Mouse (Mus musculus) kidney, postnatal 0 days (tissue): ENCODE measurements around the gene Ube2l6. TPM values are rescaled to one million over a fixed set of nuclear protein-coding genes. Genes with fewer than 3 reads are reported as not detected.

Source experiments
- ATAC-seq: fragments of 200-750 bp; cut with Nextera tagmentation; replicated peaks from 2 replicates; pipeline ENCODE4 v1.8.0; 2017; ENCODE audit warnings: low read depth, moderate number of reproducible peaks, moderate TSS enrichment, moderate library complexity; ENCODE audit not compliant: low FRiP score
- DNase-seq: peaks from one replicate; pipeline ENCODE4 v3.0.0-alpha.2; 2016; ENCODE audit warnings: low spot score
- H3K27ac ChIP-seq: fragments of 300-500 bp; sonication (generic); 2 replicates; pipeline ENCODE4 v1.5.1; 2014; ENCODE audit warnings: mild to moderate bottlenecking
- H3K27me3 ChIP-seq: fragments of 300-500 bp; sonication (generic); 2 replicates; pipeline ENCODE4 v1.6.1; 2014; ENCODE audit warnings: low read length, mixed read lengths; ENCODE audit not compliant: insufficient read depth
- H3K36me3 ChIP-seq: fragments of 300-500 bp; sonication (generic); 2 replicates; pipeline ENCODE4 v1.6.1; 2014; ENCODE audit warnings: low read length, mixed read lengths; ENCODE audit not compliant: insufficient read depth
- H3K4me1 ChIP-seq: fragments of 300-500 bp; sonication (generic); replicated peaks from 2 replicates; pipeline ENCODE4 v1.6.1; 2014; ENCODE audit warnings: antibody characterized with exemption, low read length, mixed read lengths; ENCODE audit not compliant: insufficient read depth
- H3K4me2 ChIP-seq: fragments of 300-500 bp; sonication (generic); 2 replicates; pipeline ENCODE4 v1.6.1; 2014; ENCODE audit warnings: mild to moderate bottlenecking, low read length, moderate library complexity, mixed read lengths
- H3K4me3 ChIP-seq: fragments of 300-500 bp; sonication (generic); replicated peaks from 2 replicates; pipeline ENCODE4 v1.5.1; 2014; ENCODE audit warnings: low read depth, low read length
- H3K9ac ChIP-seq: fragments of 300-500 bp; sonication (generic); 2 replicates; pipeline ENCODE4 v1.6.1; 2014; ENCODE audit warnings: low read depth, low read length
- H3K9me3 ChIP-seq: fragments of 300-500 bp; sonication (generic); replicated peaks from 2 replicates; pipeline ENCODE4 v1.6.1; 2016; ENCODE audit warnings: low read length, inconsistent platforms, mixed read lengths
- CTCF ChIP-seq: IDR thresholded peaks from 2 replicates; pipeline ENCODE4 v1.5.1; 2016; ENCODE audit warnings: antibody characterized with exemption, low read depth, mild to moderate bottlenecking, moderate library complexity
- WGBS: fragments of 180-500 bp; shearing (Covaris S2); extraction: QIAGEN DNeasy Blood & Tissue Kit; methylation state at CpG from one replicate; pipeline ENCODE4 v1.1.7; 2014; 5-methylcytosine and 5-hydroxymethylcytosine counted together
- polyA plus RNA-seq: library from polyadenylated mRNA; unstranded; fragments of >200 nt; fragmentation: Nextera tagmentation; extraction: Ambion mirVana; gene quantifications from 2 replicates; pipeline ENCODE4 v1.2.1, GENCODE M21; 2015

The Ube2l6 gene
- polyA plus RNA-seq, 1 experiment from 2014 or later = 33.9 TPM

DNA sequence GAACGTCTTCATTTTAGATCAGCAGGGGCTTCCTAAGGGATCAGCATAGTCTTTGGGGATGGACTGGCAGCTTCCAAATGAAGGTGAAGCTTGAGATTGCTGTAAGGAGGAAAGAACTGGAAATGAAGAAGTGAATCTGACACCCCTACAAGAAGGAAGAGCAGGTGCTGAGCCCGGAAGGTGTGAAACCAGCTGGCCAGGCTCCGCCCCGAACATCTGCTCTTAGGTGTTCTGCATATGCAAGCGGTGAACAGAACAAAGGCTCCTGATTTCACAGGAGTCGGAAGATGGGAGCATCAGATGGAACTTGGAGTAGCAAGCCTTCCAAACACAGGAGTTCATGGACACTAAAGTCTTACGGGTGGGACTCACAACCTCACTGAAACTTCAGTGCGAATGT lies 38.5 kb downstream of the Ube2l6 start:
- H3K9me3 ChIP-seq = no peaks in the 10 kb centered on the region
- WGBS = 62% methylated on average over 8 of the region's 8 CpGs
- DNase-seq (no peak), ATAC-seq (no peak)
- no peak for TF ChIP-seq CTCF
- peaks cover 13% of the 10 kb centered on the region; the same call in 1 of the 2 replicates for H3K4me1 ChIP-seq
- H3K4me2 ChIP-seq = no peak overlapping the region
- no peaks in the 10 kb centered on the region for H3K36me3 ChIP-seq
- no peak overlapping the region for H3K4me3 ChIP-seq
- H3K27ac ChIP-seq = no peak overlapping the region
- H3K9ac ChIP-seq = no peak overlapping the region
- peaks cover 6% of the 10 kb centered on the region; the same call in 1 of the 2 replicates for H3K27me3 ChIP-seq

DNA sequence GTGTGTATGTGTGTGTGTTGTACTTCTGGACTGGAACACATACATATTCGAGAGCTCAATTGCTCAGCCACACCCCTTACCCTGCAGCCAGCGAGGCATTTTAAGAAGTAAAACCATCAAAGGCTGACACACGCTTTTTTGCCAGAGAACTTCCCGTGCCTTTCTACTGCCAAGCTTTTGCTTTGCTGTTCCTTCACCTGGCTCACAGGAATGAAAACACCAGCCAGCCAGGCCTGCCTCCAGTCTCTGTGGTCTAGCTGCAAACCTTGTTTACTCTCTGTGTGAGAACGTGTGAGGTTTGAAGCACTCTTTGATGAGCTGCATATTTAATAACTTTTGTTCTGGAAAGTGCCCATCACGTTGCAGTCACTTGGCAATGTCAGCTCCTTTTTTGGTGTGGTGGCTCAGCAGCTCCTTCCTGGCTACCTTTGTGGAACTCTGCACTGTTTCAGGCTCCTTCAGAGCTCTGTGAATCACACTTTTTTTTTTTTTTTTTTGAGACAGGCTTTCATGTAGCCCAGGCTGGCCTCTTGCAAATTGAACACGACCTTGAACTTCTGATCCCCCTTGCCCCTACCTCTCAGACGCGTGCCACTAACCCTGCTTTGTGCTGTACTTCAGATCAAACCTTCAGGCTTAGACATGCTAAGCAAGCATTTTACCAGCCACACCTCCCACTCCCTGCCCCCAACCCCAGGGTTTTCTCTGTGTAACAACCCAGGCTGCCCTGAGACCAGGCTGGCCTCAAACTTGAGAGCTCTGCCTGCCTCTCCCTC lies 39.4 kb downstream of the Ube2l6 start:
- ATAC-seq = no peak
- H3K27me3 ChIP-seq = peaks cover 6% of the 10 kb centered on the region; the same call in 1 of the 2 replicates
- H3K9ac ChIP-seq = no peak overlapping the region
- H3K36me3 ChIP-seq = no peaks in the 10 kb centered on the region
- H3K27ac ChIP-seq = no peak overlapping the region
- H3K4me3 ChIP-seq = no peak overlapping the region
- H3K4me2 ChIP-seq = peak overlapping the region; percentile 91; the same call in 1 of the 2 replicates
- TF ChIP-seq CTCF = no peak
- peaks cover 14% of the 10 kb centered on the region; the same call in 1 of the 2 replicates for H3K4me1 ChIP-seq
- DNase-seq = no peak
- H3K9me3 ChIP-seq = no peaks in the 10 kb centered on the region
- WGBS = 44% methylated on average over 9 of the region's 9 CpGs

DNA sequence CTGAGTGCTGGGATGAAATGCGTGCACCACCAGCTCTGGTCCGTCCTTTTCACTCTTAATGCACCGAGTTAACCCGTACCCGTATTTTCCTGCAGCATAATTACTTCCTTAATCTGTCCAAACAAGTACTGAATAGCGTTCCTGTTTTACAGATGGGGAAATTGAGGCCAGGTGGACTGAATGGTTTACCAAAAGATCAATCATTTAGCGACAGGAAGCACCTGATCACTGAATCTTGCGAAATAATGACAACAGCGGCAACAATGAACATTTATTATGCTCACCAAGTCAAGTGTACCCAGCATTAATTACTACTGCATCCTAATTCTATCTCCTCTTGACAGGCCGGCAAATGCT lies 39.9 kb downstream of the Ube2l6 start, which contains the start of gene Slc43a1:
Gene Slc43a1, plus strand, starts transcription at position 258 of the 357 bp plus-strand sequence.
- peak within 1 kb of the TSS; percentile 59 for H3K4me3 ChIP-seq
- H3K27ac ChIP-seq = peak within 1 kb of the TSS; percentile 70
- TF ChIP-seq CTCF = no peak
- DNase-seq = no peak
- H3K36me3 ChIP-seq = no peaks in the 10 kb centered on the region
- ATAC-seq = no peak
- 28% methylated on average over 10 of the region's 10 CpGs for WGBS
- peaks cover 6% of the 10 kb centered on the region; the same call in 1 of the 2 replicates for H3K27me3 ChIP-seq
- peak within 1 kb of the TSS; percentile 62 for H3K9ac ChIP-seq
- H3K9me3 ChIP-seq = no peaks in the 10 kb centered on the region
- peak within 1 kb of the TSS; percentile 91 for H3K4me2 ChIP-seq
- H3K4me1 ChIP-seq = peaks cover 14% of the 10 kb centered on the region; the same call in 1 of the 2 replicates

DNA sequence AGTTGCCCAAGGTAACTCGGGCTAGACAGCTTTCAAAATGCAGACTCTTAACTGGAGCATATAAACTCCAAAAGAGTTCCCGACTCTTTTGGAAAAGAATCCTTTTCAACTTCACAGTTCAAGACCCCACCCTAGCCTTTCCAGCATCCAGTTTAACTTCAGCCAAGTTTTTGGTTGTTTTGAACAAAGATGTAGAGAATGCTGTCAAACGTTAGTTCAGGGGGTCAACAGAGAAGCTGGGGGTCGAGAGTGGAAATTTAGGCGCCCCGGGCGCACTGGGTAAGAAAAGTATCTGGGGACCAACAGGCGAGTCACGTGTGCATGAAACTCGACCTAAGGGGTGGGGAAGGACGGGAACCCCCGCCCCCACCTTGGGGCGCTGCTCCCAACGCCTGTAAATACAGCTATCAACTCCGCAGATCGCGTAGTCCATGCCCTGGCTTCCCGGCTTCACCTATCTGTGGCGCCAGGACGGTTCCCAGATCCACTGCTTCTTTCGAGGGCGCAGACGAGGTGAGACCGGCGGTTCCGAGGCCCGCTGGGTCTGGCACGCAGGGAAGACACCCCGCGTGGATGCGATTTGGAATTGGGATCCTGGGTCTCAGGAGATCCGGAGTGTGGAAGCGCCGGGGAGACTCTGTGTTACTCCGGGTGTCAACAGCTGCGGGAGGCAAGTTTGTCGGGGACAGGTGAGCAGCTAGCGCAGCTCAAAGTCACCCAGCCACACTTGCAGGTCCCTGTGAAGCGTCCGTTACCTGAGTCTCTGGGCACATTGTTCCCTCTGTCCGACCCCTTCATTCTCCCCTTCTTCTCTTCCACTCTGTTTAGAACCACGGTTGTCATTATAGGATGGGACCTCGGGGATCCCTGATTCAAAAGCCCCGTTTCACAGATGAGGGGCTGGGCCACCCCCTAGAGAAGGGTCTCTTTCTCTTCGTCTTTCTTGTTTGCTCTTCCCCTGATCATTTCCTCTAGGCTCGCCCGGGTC lies 40.7 kb downstream of the Ube2l6 start:
- Histone ChIP-seq H3K9ac (peak overlapping the region; percentile 62), H3K36me3 (no peaks in the 10 kb centered on the region), H3K9me3 (no peaks in the 10 kb centered on the region), H3K4me1 (peaks cover 14% of the 10 kb centered on the region; the same call in 1 of the 2 replicates), H3K27me3 (peaks cover 6% of the 10 kb centered on the region; the same call in 1 of the 2 replicates), H3K27ac (peak overlapping the region; percentile 70), H3K4me3 (peak overlapping the region; percentile 59), H3K4me2 (peak overlapping the region; percentile 91)
- no peak for TF ChIP-seq CTCF
- ATAC-seq = no peak; the same call in 1 of the 2 replicates
- under 1% methylated on average over 47 of the region's 47 CpGs for WGBS
- DNase-seq = peak; percentile 56

DNA sequence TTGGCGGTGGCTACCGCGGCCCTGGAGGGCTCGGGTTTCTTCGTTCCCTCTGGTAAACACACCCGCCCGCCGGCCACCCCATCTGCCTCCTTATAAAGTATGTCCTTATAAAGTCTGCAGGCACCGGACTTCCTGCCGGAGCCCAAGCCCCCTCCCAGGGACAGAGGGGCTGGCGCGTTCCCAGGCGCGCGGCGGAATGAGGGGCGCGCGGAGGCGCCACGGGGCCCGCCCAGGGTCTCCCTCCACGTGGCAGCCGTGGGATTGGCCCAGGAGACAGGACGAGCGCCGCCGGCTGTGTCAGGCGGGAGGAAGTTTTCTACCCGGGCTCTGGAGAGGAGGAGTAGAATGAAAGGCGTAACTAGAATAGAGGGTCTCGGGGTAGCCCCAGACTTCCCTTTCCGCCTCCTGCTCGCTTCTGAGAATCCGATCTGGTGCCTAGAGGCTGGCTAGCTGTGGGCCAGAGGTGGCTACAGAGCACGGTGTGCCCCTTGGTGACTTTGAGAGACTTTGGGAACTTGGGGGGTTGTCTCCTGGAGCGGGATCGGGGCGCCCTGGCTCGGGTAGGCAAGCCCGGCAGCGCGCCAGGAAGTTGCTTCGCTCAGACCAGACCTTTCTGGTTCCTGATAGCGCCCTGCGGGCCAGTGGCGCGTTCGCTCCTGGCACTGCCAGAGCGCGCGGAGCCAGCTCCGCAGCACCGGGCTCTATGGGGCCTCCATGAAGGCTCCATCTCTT lies 41.6 kb downstream of the Ube2l6 start:
- peak; percentile 92 for DNase-seq
- H3K4me3 ChIP-seq = peak overlapping the region; percentile 59
- WGBS = under 1% methylated on average over 54 of the region's 54 CpGs
- H3K27ac ChIP-seq = peak overlapping the region; percentile 70
- H3K27me3 ChIP-seq = peaks cover 6% of the 10 kb centered on the region; the same call in 1 of the 2 replicates
- peak overlapping the region; percentile 62 for H3K9ac ChIP-seq
- H3K36me3 ChIP-seq = no peaks in the 10 kb centered on the region
- no peaks in the 10 kb centered on the region for H3K9me3 ChIP-seq
- H3K4me2 ChIP-seq = peak overlapping the region; percentile 91
- no peak for TF ChIP-seq CTCF
- peak; percentile 87 for ATAC-seq
- H3K4me1 ChIP-seq = peaks cover 14% of the 10 kb centered on the region; the same call in 1 of the 2 replicates
